Mouse (Mus musculus) limb, embryonic 14.5 days (tissue): ENCODE data around the gene Taf10. TPM values are rescaled to one million over a fixed set of nuclear protein-coding genes. Genes with fewer than 3 reads are reported as not detected.

Experiments
- ATAC-seq: fragments of 200-750 bp; cut with Nextera tagmentation; 2 replicates; pipeline ENCODE4 v1.8.0; 2017; ENCODE audit warnings: low read depth, moderate number of reproducible peaks, moderate TSS enrichment; ENCODE audit not compliant: low FRiP score
- DNase-seq: peaks from one replicate; pipeline ENCODE4 v3.0.0-alpha.2; 2015; ENCODE audit warnings: low spot score
- H3K27ac ChIP-seq: fragments of 300-500 bp; sonication (generic); replicated peaks from 2 replicates; pipeline ENCODE4 v1.5.1; 2014; ENCODE audit warnings: low read depth, mild to moderate bottlenecking, low read length, moderate library complexity, mixed read lengths
- H3K27me3 ChIP-seq: fragments of 300-500 bp; sonication (generic); 2 replicates; pipeline ENCODE4 v1.6.1; 2014; ENCODE audit warnings: low read length, mixed read lengths; ENCODE audit not compliant: control insufficient read depth, insufficient read depth
- H3K36me3 ChIP-seq: fragments of 300-500 bp; sonication (generic); 2 replicates; pipeline ENCODE4 v1.6.1; 2014; ENCODE audit warnings: mild to moderate bottlenecking, low read length, moderate library complexity, mixed read lengths; ENCODE audit not compliant: control insufficient read depth, insufficient read depth
- H3K4me1 ChIP-seq: fragments of 300-500 bp; sonication (generic); 2 replicates; pipeline ENCODE4 v1.6.1; 2014; ENCODE audit warnings: antibody characterized with exemption, low read length, mixed read lengths; ENCODE audit not compliant: control insufficient read depth, insufficient read depth
- H3K4me2 ChIP-seq: fragments of 300-500 bp; sonication (generic); replicated peaks from 2 replicates; pipeline ENCODE4 v1.6.1; 2014; ENCODE audit warnings: low read depth, mild to moderate bottlenecking, low read length, moderate library complexity; ENCODE audit not compliant: severe bottlenecking
- H3K4me3 ChIP-seq: fragments of 300-500 bp; sonication (generic); replicated peaks from 2 replicates; pipeline ENCODE4 v1.5.1; 2014; ENCODE audit warnings: low read length
- H3K9ac ChIP-seq: fragments of 300-500 bp; sonication (generic); 2 replicates; pipeline ENCODE4 v1.6.1; 2014; ENCODE audit warnings: mild to moderate bottlenecking, low read depth, low read length, moderate library complexity; ENCODE audit not compliant: severe bottlenecking
- H3K9me3 ChIP-seq: fragments of 300-500 bp; sonication (generic); 2 replicates; pipeline ENCODE4 v1.6.1; 2016; ENCODE audit warnings: low read length; ENCODE audit not compliant: control insufficient read depth
- POLR2A ChIP-seq: fragments of 200-500 bp; IDR thresholded peaks from 2 replicates; pipeline ENCODE4 v1.8.0; 2012; ENCODE audit warnings: inconsistent platforms, mild to moderate bottlenecking, moderate library complexity, borderline replicate concordance; ENCODE audit not compliant: insufficient read depth, insufficient read length; ENCODE audit errors: extremely low read depth
- WGBS: fragments of 180-500 bp; shearing (Covaris S2); extraction: QIAGEN DNeasy Blood & Tissue Kit; methylation state at CpG from one replicate; pipeline ENCODE4 v1.1.7; 2014; 5-methylcytosine and 5-hydroxymethylcytosine counted together
- polyA plus RNA-seq, 2 experiments: library from polyadenylated mRNA; depleted of rRNA in 1 of 2; stranded (reverse) in 1 of 2; unstranded in 1 of 2; fragments of >200 nt; fragmentation: Nextera tagmentation in 1 of 2; extraction: Ambion mirVana in 1 of 2; gene quantifications; 2 replicates each; pipeline versions ENCODE4 v1.2.1 to v1.2.3; 2012 to 2014

Gene Taf10
- polyA plus RNA-seq, 2 experiments, result 163 to 251 TPM

DNA sequence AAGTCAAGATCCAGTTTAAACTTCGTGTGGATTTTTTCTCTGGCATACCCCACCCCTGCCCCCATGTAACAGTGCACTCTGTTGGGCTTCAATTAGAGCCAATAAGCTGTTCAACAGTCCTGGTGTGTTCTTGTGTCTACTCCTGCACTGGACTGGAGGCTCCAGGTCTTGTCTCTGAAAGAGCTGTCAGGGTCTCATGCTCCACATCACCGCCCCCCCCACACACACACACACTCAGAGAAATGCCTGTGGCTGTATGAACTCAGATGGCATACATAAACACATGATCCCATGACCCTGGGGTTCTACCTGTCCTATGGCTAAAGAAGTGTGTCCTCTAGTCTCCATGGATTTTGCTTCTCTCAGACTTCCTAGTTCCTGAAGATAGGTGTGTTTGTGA lies 31.9 kb upstream of the Taf10 start:
- H3K4me1 ChIP-seq, result peaks cover 25% of the 10 kb centered on the region
- DNase-seq, result no peak
- no peak overlapping the region for H3K9ac ChIP-seq
- no peak overlapping the region for H3K4me3 ChIP-seq
- H3K27ac ChIP-seq, result no peak overlapping the region
- H3K9me3 ChIP-seq, result no peaks in the 10 kb centered on the region
- TF ChIP-seq POLR2A, result no peak
- peaks cover 49% of the 10 kb centered on the region for H3K36me3 ChIP-seq
- no peak for ATAC-seq
- no peak overlapping the region for H3K4me2 ChIP-seq
- 93% methylated on average over 2 of the region's 2 CpGs for WGBS
- no peaks in the 10 kb centered on the region for H3K27me3 ChIP-seq

DNA sequence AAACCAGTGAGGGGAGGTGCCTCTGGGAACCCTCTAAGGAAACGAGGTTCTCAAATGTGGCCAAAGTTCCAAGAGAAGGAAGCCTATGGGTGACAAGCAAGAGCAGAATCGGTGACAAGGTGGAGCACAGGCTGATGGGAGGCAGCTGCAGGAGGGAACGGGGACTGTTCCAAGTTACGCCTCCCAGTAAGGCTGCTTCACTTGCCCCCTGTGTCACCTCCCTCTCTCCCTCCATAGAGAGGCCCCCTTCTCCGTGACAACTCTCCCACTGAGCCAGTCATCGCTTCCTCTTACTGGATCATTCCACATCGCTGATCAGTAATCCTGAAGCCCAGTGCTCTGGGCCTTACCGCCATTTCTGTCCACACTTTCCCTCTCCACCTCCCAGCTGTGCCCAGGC lies 30.5 kb upstream of the Taf10 start:
- peaks cover 49% of the 10 kb centered on the region for H3K36me3 ChIP-seq
- H3K4me1 ChIP-seq, result peaks cover 32% of the 10 kb centered on the region
- no peak overlapping the region for H3K27ac ChIP-seq
- TF ChIP-seq POLR2A, result no peak
- 77% methylated on average over 8 of the region's 8 CpGs for WGBS
- H3K4me3 ChIP-seq, result no peak overlapping the region
- no peaks in the 10 kb centered on the region for H3K9me3 ChIP-seq
- H3K9ac ChIP-seq, result no peak overlapping the region
- no peak overlapping the region for H3K4me2 ChIP-seq
- no peak for ATAC-seq
- DNase-seq, result no peak
- H3K27me3 ChIP-seq, result no peaks in the 10 kb centered on the region

GRCm38 (mm10) chr7:105773041-105773440 lies 28.9 kb upstream of the Taf10 start:
- no peak for ATAC-seq
- H3K9ac ChIP-seq, result no peak overlapping the region
- no peak overlapping the region for H3K4me3 ChIP-seq
- no peaks in the 10 kb centered on the region for H3K27me3 ChIP-seq
- H3K4me1 ChIP-seq, result peaks cover 25% of the 10 kb centered on the region
- DNase-seq, result no peak
- no peak for TF ChIP-seq POLR2A
- H3K27ac ChIP-seq, result no peak overlapping the region
- H3K9me3 ChIP-seq, result no peaks in the 10 kb centered on the region
- no peak overlapping the region for H3K4me2 ChIP-seq
- WGBS, result 75% methylated on average over 5 of the region's 5 CpGs
- peaks cover 61% of the 10 kb centered on the region for H3K36me3 ChIP-seq

DNA sequence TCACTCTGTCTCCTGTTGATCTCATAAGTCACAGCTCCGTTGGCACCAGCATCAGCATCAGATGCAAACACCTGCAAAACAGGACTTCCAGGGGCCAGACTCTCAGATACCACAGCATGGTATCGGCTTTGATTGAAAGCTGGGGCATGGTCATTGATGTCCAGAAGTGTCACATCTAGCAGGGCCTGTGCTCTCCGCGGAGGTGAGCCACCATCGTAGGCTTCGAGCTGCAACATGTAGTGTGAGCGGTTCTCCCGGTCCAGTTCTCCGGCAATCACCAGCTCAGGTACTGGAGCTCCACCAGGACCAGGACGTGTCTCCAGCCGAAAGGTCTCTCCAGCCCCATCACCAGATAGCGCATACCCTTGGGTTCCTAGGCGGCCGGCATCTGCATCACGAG lies 28.2 kb upstream of the Taf10 start:
- no peak for TF ChIP-seq POLR2A
- Histone ChIP-seq H3K27me3 (no peaks in the 10 kb centered on the region), H3K36me3 (peaks cover 68% of the 10 kb centered on the region), H3K4me3 (no peak overlapping the region), H3K27ac (no peak overlapping the region), H3K4me1 (peaks cover 21% of the 10 kb centered on the region), H3K4me2 (no peak overlapping the region), H3K9me3 (no peaks in the 10 kb centered on the region), H3K9ac (no peak overlapping the region)
- no peak for ATAC-seq
- 95% methylated on average over 15 of the region's 15 CpGs for WGBS
- DNase-seq, result no peak

DNA sequence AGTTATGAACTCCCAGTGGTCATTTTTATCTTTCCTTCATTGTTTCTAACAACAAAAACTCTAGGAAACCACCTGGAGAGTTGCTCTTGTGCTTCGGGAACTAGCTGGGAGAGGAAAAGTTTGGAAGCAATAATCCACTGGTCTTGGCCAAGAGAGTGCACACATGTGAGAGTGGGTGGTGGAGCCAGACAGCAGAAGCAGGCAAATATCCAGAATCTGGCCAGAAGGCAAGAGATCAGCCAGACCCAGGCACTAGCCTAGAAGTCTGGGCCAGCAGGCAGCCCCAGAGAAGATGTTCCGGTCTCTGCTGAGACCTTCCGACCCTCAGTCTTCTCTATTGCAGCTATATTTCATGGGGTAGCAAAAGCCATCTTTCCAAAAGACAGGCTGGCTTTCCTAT lies 25.8 kb upstream of the Taf10 start:
- H3K36me3 ChIP-seq, result peaks cover 81% of the 10 kb centered on the region
- no peaks in the 10 kb centered on the region for H3K27me3 ChIP-seq
- ATAC-seq (no peak), DNase-seq (no peak)
- H3K4me1 ChIP-seq, result peaks cover 18% of the 10 kb centered on the region
- no peak overlapping the region for H3K9ac ChIP-seq
- 84% methylated on average over 3 of the region's 3 CpGs for WGBS
- no peak for TF ChIP-seq POLR2A
- no peak overlapping the region for H3K4me2 ChIP-seq
- H3K4me3 ChIP-seq, result no peak overlapping the region
- H3K9me3 ChIP-seq, result no peaks in the 10 kb centered on the region
- no peak overlapping the region for H3K27ac ChIP-seq

- H3K4me3 ChIP-seq, result no peak overlapping the region
Measured at GRCm38 (mm10) chr7:105767729-105768165, 23.6 kb upstream of the Taf10 start.

More at GRCm38 (mm10) chr7:105767729-105768165, 23.6 kb upstream of the Taf10 start:
- Histone ChIP-seq H3K4me1 (peaks cover 18% of the 10 kb centered on the region), H3K4me2 (no peak overlapping the region; the same call in 1 of the 2 replicates), H3K9ac (no peak overlapping the region), H3K36me3 (peaks cover 94% of the 10 kb centered on the region), H3K27ac (peak overlapping the region; percentile 44), H3K9me3 (no peaks in the 10 kb centered on the region), H3K27me3 (no peaks in the 10 kb centered on the region)
- 21% methylated on average over 6 of the region's 6 CpGs for WGBS
- no peak for DNase-seq
- peak; percentile 32; the same call in 1 of the 2 replicates for ATAC-seq
- no peak for TF ChIP-seq POLR2A
